Mouse (Mus musculus): ENCODE measurements at regions not wholly inside any gene's neighbourhood (a gene's known extent, or its start where the extent isn't known, plus 50 kb on each side); places are given as distances from the start of the nearest gene placed in this dataset.
"Not testable (repeated sequence)": the region's sequence is repeated elsewhere in the genome, so short reads cannot be mapped to it uniquely, and the experiment has no call there.

- TF ChIP-seq POLR2A (IDR thresholded peaks at IDR 0.05; ENCODE audit: insufficient read length, low read depth) (no peak), SRF (IDR thresholded peaks at IDR 0.05; ENCODE audit: control insufficient read depth, insufficient read length, low read depth) (no peak), REST (IDR thresholded peaks at IDR 0.05; ENCODE audit: insufficient read depth, insufficient read length) (no peak), USF1 (IDR thresholded peaks at IDR 0.05; ENCODE audit: low read depth) (no peak), CEBPB (IDR thresholded peaks at IDR 0.05; ENCODE audit: insufficient read depth, poor library complexity, severe bottlenecking) (no peak), MAX (IDR thresholded peaks at IDR 0.05; ENCODE audit: low read depth) (no peak), POLR2AphosphoS2 (IDR thresholded peaks at IDR 0.05; ENCODE audit: insufficient read length, low read depth) (no peak), MYOG (IDR thresholded peaks at IDR 0.05; ENCODE audit: control insufficient read depth in 1 of 3, insufficient read depth in 1 of 3, insufficient read length in 2 of 3, low read depth in 2 of 3) (no peak), MYOD1 (IDR thresholded peaks at IDR 0.05; ENCODE audit: control insufficient read depth in 1 of 3, insufficient read length in 2 of 3, low read depth in 2 of 3) (no peak), TCF3 (IDR thresholded peaks at IDR 0.05; ENCODE audit: insufficient read length, low read depth) (no peak), TCF12 (IDR thresholded peaks at IDR 0.05; ENCODE audit: insufficient read depth, poor library complexity, severe bottlenecking) (no peak), E2F4 (IDR thresholded peaks at IDR 0.05; ENCODE audit: insufficient read depth) (no peak)
- Histone ChIP-seq H3K4me3 (no peak overlapping the region), H3K4me2 (ENCODE audit: low read depth) (no peak overlapping the region), H3K27me3 (ENCODE audit: control insufficient read depth, insufficient read depth, insufficient read length) (no peaks in the 10 kb centered on the region), H3K79me2 (ENCODE audit: control insufficient read depth, insufficient read depth) (no peaks in the 10 kb centered on the region), H3K36me3 (ENCODE audit: control insufficient read depth, insufficient read depth) (no peaks in the 10 kb centered on the region), H3ac (ENCODE audit: control insufficient read depth, insufficient read length) (no peak overlapping the region)
Measured at GRCm38 (mm10) chr9:113101733-113102132, 606.3 kb downstream of the Pdcd6ip start.

GRCm38 (mm10) chr9:113100641-113101040 is 607.4 kb downstream of the Pdcd6ip start:
- no peak overlapping the region for H3K4me3 ChIP-seq
- no peak overlapping the region for H3ac ChIP-seq (ENCODE audit: control insufficient read depth, insufficient read length)
- no peaks in the 10 kb centered on the region for H3K36me3 ChIP-seq (ENCODE audit: control insufficient read depth, insufficient read depth)
- H3K4me2 ChIP-seq (ENCODE audit: low read depth), result no peak overlapping the region
- TF ChIP-seq MAX (IDR thresholded peaks at IDR 0.05; ENCODE audit: low read depth) (no peak), POLR2A (IDR thresholded peaks at IDR 0.05; ENCODE audit: insufficient read length, low read depth) (no peak), TCF12 (IDR thresholded peaks at IDR 0.05; ENCODE audit: insufficient read depth, poor library complexity, severe bottlenecking) (no peak), POLR2AphosphoS2 (IDR thresholded peaks at IDR 0.05; ENCODE audit: insufficient read length, low read depth) (no peak), E2F4 (IDR thresholded peaks at IDR 0.05; ENCODE audit: insufficient read depth) (no peak), SRF (IDR thresholded peaks at IDR 0.05; ENCODE audit: control insufficient read depth, insufficient read length, low read depth) (no peak), CEBPB (IDR thresholded peaks at IDR 0.05; ENCODE audit: insufficient read depth, poor library complexity, severe bottlenecking) (no peak), TCF3 (IDR thresholded peaks at IDR 0.05; ENCODE audit: insufficient read length, low read depth) (no peak), REST (IDR thresholded peaks at IDR 0.05; ENCODE audit: insufficient read depth, insufficient read length) (no peak), MYOG (IDR thresholded peaks at IDR 0.05; ENCODE audit: control insufficient read depth in 1 of 3, insufficient read depth in 1 of 3, insufficient read length in 2 of 3, low read depth in 2 of 3) (no peak)
- no peaks in the 10 kb centered on the region for H3K79me2 ChIP-seq (ENCODE audit: control insufficient read depth, insufficient read depth)
- no peaks in the 10 kb centered on the region for H3K27me3 ChIP-seq (ENCODE audit: control insufficient read depth, insufficient read depth, insufficient read length)

- not testable (repeated sequence) for H3K4me3 ChIP-seq; H3K36me3 ChIP-seq (ENCODE audit: control insufficient read depth, insufficient read depth); H3ac ChIP-seq (ENCODE audit: control insufficient read depth, insufficient read length); H3K79me2 ChIP-seq (ENCODE audit: control insufficient read depth, insufficient read depth); H3K4me2 ChIP-seq (ENCODE audit: low read depth); H3K27me3 ChIP-seq (ENCODE audit: control insufficient read depth, insufficient read depth, insufficient read length)
Measured at GRCm38 (mm10) chr9:113095421-113095820, 612.6 kb downstream of the Pdcd6ip start.

- Histone ChIP-seq H3ac (ENCODE audit: control insufficient read depth, insufficient read length) (no peak overlapping the region), H3K36me3 (ENCODE audit: control insufficient read depth, insufficient read depth) (no peaks in the 10 kb centered on the region), H3K79me2 (ENCODE audit: control insufficient read depth, insufficient read depth) (no peaks in the 10 kb centered on the region), H3K27me3 (ENCODE audit: control insufficient read depth, insufficient read depth, insufficient read length) (no peaks in the 10 kb centered on the region), H3K4me2 (ENCODE audit: low read depth) (no peak overlapping the region), H3K4me3 (no peak overlapping the region)
- TF ChIP-seq POLR2A (IDR thresholded peaks at IDR 0.05; ENCODE audit: insufficient read length, low read depth) (no peak), POLR2AphosphoS2 (IDR thresholded peaks at IDR 0.05; ENCODE audit: insufficient read length, low read depth) (no peak), MYOG (IDR thresholded peaks at IDR 0.05; ENCODE audit: control insufficient read depth in 1 of 3, insufficient read depth in 1 of 3, insufficient read length in 2 of 3, low read depth in 2 of 3) (no peak)
Measured at GRCm38 (mm10) chr9:113093863-113094390, 614.1 kb downstream of the Pdcd6ip start.

- Histone ChIP-seq H3K27me3 (ENCODE audit: control insufficient read depth, insufficient read depth, insufficient read length) (no peaks in the 10 kb centered on the region), H3K4me2 (ENCODE audit: low read depth) (no peak overlapping the region), H3K36me3 (ENCODE audit: control insufficient read depth, insufficient read depth) (no peaks in the 10 kb centered on the region), H3ac (ENCODE audit: control insufficient read depth, insufficient read length) (no peak overlapping the region), H3K4me3 (no peak overlapping the region), H3K79me2 (ENCODE audit: control insufficient read depth, insufficient read depth) (no peaks in the 10 kb centered on the region)
- TF ChIP-seq TCF12 (IDR thresholded peaks at IDR 0.05; ENCODE audit: insufficient read depth, poor library complexity, severe bottlenecking), result no peak
- no peak for TF ChIP-seq POLR2AphosphoS2 (IDR thresholded peaks at IDR 0.05; ENCODE audit: insufficient read length, low read depth)
- TF ChIP-seq POLR2A (IDR thresholded peaks at IDR 0.05; ENCODE audit: insufficient read length, low read depth), result no peak
- no peak for TF ChIP-seq MYOG (IDR thresholded peaks at IDR 0.05; ENCODE audit: control insufficient read depth in 1 of 3, insufficient read depth in 1 of 3, insufficient read length in 2 of 3, low read depth in 2 of 3)
- no peak for TF ChIP-seq E2F4 (IDR thresholded peaks at IDR 0.05; ENCODE audit: insufficient read depth)
- TF ChIP-seq CEBPB (IDR thresholded peaks at IDR 0.05; ENCODE audit: insufficient read depth, poor library complexity, severe bottlenecking), result no peak
- no peak for TF ChIP-seq TCF3 (IDR thresholded peaks at IDR 0.05; ENCODE audit: insufficient read length, low read depth)
- TF ChIP-seq SRF (IDR thresholded peaks at IDR 0.05; ENCODE audit: control insufficient read depth, insufficient read length, low read depth), result no peak
- no peak for TF ChIP-seq MAX (IDR thresholded peaks at IDR 0.05; ENCODE audit: low read depth)
- no peak for TF ChIP-seq MYOD1 (IDR thresholded peaks at IDR 0.05; ENCODE audit: control insufficient read depth in 1 of 3, insufficient read length in 2 of 3, low read depth in 2 of 3)
- no peak for TF ChIP-seq REST (IDR thresholded peaks at IDR 0.05; ENCODE audit: insufficient read depth, insufficient read length)
- no peak for TF ChIP-seq USF1 (IDR thresholded peaks at IDR 0.05; ENCODE audit: low read depth)
Measured at GRCm38 (mm10) chr9:113091881-113092280, 616.2 kb downstream of the Pdcd6ip start.

Measured in myocyte (in vitro differentiated cells).